Mouse (Mus musculus) midbrain, embryonic 14.5 days (tissue): ENCODE measurements at regions not wholly inside any gene's neighbourhood (a gene's known extent, or its start where the extent isn't known, plus 50 kb on each side); places are given as distances from the start of the nearest gene placed in this dataset.
A peak's percentile ranks its signal among the peaks of the same experiment; 100 is the strongest.

Experiments
- ATAC-seq: fragments of 200-750 bp; cut with Nextera tagmentation; 2 replicates; pipeline ENCODE4 v1.8.0; 2017; ENCODE audit warnings: moderate number of reproducible peaks, moderate library complexity; ENCODE audit not compliant: low FRiP score, low TSS enrichment
- DNase-seq: peaks from one replicate; pipeline ENCODE4 v3.0.0-alpha.2; 2015
- H3K27ac ChIP-seq: fragments of 300-500 bp; sonication (generic); replicated peaks from 2 replicates; pipeline ENCODE4 v1.5.1; 2014; ENCODE audit warnings: mild to moderate bottlenecking, low read depth, low read length, moderate library complexity
- H3K27me3 ChIP-seq: fragments of 300-500 bp; sonication (generic); 2 replicates; pipeline ENCODE4 v1.6.1; 2014; ENCODE audit warnings: low read length, control low read depth, mixed read lengths; ENCODE audit not compliant: control insufficient read depth, insufficient read depth
- H3K36me3 ChIP-seq: fragments of 300-500 bp; sonication (generic); 2 replicates; pipeline ENCODE4 v1.6.1; 2014; ENCODE audit warnings: low read length, control low read depth; ENCODE audit not compliant: control insufficient read depth, insufficient read depth
- H3K4me1 ChIP-seq: fragments of 300-500 bp; sonication (generic); 2 replicates; pipeline ENCODE4 v1.6.1; 2014; ENCODE audit warnings: mild to moderate bottlenecking, antibody characterized with exemption, low read length, control low read depth; ENCODE audit not compliant: control insufficient read depth, insufficient read depth
- H3K4me2 ChIP-seq: fragments of 300-500 bp; sonication (generic); 2 replicates; pipeline ENCODE4 v1.6.1; 2014; ENCODE audit warnings: mild to moderate bottlenecking, low read length, moderate library complexity
- H3K4me3 ChIP-seq: fragments of 300-500 bp; sonication (generic); replicated peaks from 2 replicates; pipeline ENCODE4 v1.5.1; 2014; ENCODE audit warnings: low read depth, low read length
- H3K9ac ChIP-seq: fragments of 300-500 bp; sonication (generic); replicated peaks from 2 replicates; pipeline ENCODE4 v1.6.1; 2014; ENCODE audit warnings: mild to moderate bottlenecking, low read length, moderate library complexity
- H3K9me3 ChIP-seq: fragments of 300-500 bp; sonication (generic); 2 replicates; pipeline ENCODE4 v1.6.1; 2016; ENCODE audit warnings: low read length, control low read depth, mixed read lengths; ENCODE audit not compliant: control insufficient read depth
- WGBS: fragments of 180-500 bp; shearing (Covaris S2); extraction: QIAGEN DNeasy Blood & Tissue Kit; methylation state at CpG from one replicate; pipeline ENCODE4 v1.1.7; 2014; 5-methylcytosine and 5-hydroxymethylcytosine counted together

DNA sequence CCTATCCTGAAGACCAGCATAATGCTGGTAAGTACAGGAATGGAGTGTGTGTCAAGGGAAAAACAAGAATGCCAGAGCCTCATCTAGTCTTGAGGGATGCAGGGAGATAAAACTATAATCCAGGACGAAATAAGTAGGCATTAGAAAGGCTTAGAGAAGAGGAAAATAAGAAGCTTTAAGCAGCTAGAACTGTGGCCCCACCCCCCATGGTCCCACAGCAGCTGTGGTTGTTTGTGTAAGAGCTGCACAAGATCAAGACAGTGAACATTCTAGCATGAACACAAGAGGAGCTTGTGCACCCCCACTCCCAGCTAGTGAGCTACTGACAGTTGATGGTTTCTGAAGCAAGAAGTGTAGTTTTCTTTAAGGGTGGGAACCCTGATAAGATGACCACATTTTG, 315.9 kb downstream of the Tmem135 start:
- H3K9me3 ChIP-seq, result no peaks in the 10 kb centered on the region
- no peaks in the 10 kb centered on the region for H3K27me3 ChIP-seq
- DNase-seq, result no peak
- no peak overlapping the region for H3K4me2 ChIP-seq
- H3K4me1 ChIP-seq, result no peaks in the 10 kb centered on the region
- ATAC-seq, result no peak
- no peak overlapping the region for H3K4me3 ChIP-seq
- no peak overlapping the region for H3K9ac ChIP-seq
- no peaks in the 10 kb centered on the region for H3K36me3 ChIP-seq
- no peak overlapping the region for H3K27ac ChIP-seq
- WGBS, result 33% methylated on average over 1 of the region's 1 CpGs

DNA sequence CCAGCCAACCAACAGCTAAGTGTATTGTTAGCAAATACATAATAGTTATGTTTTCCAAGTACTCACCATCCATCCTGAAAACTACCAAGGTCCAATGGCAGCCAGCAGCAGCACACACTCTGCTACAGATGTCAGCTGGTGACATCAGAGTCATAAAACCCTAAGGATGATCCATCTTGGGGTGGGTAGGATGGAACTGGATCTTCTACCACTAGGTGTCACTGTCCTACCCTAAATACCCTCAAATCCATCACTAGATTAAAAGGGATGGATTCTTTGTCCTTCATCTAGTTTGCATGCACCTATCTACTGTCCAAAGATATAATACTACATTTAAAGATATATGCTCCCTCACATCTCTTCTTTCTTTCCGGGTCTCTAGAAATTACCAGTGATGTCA, 317.7 kb downstream of the Tmem135 start:
- no peaks in the 10 kb centered on the region for H3K27me3 ChIP-seq
- DNase-seq (peak; percentile 38), ATAC-seq (no peak; the same call in 1 of the 2 replicates)
- no peaks in the 10 kb centered on the region for H3K36me3 ChIP-seq
- H3K9ac ChIP-seq, result no peak overlapping the region
- no peak overlapping the region for H3K27ac ChIP-seq
- H3K9me3 ChIP-seq, result no peaks in the 10 kb centered on the region
- H3K4me1 ChIP-seq, result no peaks in the 10 kb centered on the region
- H3K4me2 ChIP-seq, result no peak overlapping the region
- H3K4me3 ChIP-seq, result no peak overlapping the region
- WGBS, result 86% methylated on average over 1 of the region's 1 CpGs

DNA sequence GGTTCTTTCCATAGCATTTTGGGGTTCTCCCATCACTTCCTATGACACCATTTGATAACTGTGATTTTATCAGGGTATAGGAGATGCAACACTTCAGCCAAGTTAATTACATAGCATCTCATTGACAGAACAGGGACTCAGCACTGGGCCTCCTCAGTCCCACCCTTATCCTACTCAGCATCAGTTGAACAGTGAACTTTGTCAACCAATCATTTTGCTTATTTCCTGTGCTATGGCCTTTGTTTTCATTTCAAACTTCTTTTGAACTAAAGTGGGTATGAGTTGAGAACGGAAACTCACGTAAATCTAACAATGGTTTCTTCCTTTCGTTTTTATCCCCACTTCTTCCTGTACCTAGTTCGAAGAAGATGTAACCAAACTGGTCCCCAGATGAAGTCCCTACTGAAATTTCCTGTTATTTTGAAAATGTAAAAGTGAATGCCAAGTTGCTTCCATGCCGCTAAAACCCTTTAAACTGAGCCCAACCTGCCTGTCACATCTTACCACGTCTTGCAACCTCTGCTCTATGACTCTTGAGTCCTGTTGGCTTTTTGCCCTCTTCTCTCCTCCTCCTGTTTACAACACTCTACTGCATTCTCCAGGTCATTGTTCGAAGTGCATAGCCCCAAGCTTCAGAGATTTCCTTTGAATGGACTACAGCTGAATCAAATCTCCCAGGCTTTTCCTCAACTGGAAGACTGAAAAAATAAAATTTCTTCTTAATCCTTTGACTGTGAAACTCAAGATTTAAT, 329.9 kb downstream of the Tmem135 start:
- ATAC-seq (no peak), DNase-seq (no peak)
- Histone ChIP-seq H3K27ac (no peak overlapping the region), H3K9ac (no peak overlapping the region), H3K9me3 (no peaks in the 10 kb centered on the region), H3K27me3 (no peaks in the 10 kb centered on the region), H3K36me3 (no peaks in the 10 kb centered on the region), H3K4me1 (no peaks in the 10 kb centered on the region), H3K4me2 (no peak overlapping the region), H3K4me3 (no peak overlapping the region)
- WGBS, result 79% methylated on average over 7 of the region's 7 CpGs

DNA sequence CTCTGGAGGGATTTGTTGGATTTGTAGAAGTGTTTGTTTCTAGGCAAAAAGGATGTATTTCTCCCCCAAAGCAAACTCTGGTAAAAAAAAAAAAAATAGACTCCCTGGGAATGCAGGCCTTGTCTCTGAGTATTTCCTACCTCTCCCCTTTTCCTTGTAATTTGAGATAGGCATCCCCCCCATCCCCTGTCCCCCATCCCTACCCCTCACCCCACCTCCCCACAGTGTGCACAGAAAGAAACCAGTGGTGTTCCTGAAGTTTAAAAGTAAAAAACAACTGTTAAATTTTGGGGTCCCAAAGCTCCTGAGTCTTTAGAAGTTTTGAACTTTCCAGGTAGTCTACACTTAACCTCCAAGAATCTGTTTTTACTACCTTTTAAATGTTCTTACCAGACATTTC, 334.0 kb downstream of the Tmem135 start:
- Histone ChIP-seq H3K4me2 (no peak overlapping the region), H3K9ac (no peak overlapping the region), H3K4me1 (no peaks in the 10 kb centered on the region), H3K36me3 (no peaks in the 10 kb centered on the region), H3K27me3 (no peaks in the 10 kb centered on the region), H3K27ac (no peak overlapping the region), H3K4me3 (no peak overlapping the region), H3K9me3 (no peaks in the 10 kb centered on the region)
- ATAC-seq, result no peak
- DNase-seq, result no peak

DNA sequence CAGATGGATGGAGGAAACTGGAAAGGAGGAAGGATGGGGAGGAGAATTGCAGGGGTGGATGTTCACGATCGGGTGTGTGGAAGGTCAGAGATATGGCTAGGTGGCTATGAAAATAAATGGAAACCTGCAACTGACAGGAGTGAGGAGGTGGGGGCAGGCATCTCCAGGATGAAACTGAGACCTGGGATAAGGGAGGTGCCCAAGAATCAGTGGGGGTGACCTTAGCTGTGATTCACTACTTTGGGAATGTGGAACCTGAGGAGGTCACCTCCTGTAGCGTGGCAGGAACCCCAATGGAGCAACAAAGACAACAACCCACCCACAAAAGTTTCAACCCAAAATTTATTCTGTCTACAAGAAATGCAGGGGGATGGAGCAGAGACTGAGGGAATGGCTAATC, 339.6 kb downstream of the Tmem135 start:
- H3K4me1 ChIP-seq, result no peaks in the 10 kb centered on the region
- DNase-seq, result no peak
- no peak overlapping the region for H3K4me3 ChIP-seq
- H3K36me3 ChIP-seq, result no peaks in the 10 kb centered on the region
- no peak overlapping the region for H3K9ac ChIP-seq
- no peak overlapping the region for H3K27ac ChIP-seq
- no peak for ATAC-seq
- no peak overlapping the region for H3K4me2 ChIP-seq
- no peaks in the 10 kb centered on the region for H3K9me3 ChIP-seq
- WGBS, result 92% methylated on average over 3 of the region's 3 CpGs
- H3K27me3 ChIP-seq, result no peaks in the 10 kb centered on the region

DNA sequence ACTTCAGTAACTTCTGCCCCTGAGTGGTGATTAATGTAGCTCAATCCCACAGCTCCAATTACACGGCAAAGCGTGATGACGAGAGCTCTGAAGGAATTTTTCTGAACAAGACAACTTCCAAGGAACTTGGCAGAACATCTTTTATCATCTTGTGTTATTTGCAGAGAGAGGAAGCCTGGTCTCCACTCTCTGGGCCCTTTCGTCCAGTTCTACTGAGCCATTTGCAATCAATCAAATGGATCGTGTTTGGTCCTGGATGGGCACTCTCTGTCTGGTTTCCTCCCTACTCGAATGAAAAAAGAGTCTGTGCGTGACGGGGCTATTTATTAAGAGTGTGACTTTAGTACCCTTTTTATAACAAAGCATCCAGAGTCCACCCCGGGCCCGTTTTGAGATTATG, 340.4 kb downstream of the Tmem135 start:
- Histone ChIP-seq H3K9me3 (no peaks in the 10 kb centered on the region), H3K27me3 (no peaks in the 10 kb centered on the region), H3K36me3 (no peaks in the 10 kb centered on the region), H3K4me3 (no peak overlapping the region), H3K27ac (no peak overlapping the region), H3K9ac (no peak overlapping the region), H3K4me1 (no peaks in the 10 kb centered on the region), H3K4me2 (no peak overlapping the region)
- ATAC-seq, result no peak
- no peak for DNase-seq
- 90% methylated on average over 10 of the region's 10 CpGs for WGBS

DNA sequence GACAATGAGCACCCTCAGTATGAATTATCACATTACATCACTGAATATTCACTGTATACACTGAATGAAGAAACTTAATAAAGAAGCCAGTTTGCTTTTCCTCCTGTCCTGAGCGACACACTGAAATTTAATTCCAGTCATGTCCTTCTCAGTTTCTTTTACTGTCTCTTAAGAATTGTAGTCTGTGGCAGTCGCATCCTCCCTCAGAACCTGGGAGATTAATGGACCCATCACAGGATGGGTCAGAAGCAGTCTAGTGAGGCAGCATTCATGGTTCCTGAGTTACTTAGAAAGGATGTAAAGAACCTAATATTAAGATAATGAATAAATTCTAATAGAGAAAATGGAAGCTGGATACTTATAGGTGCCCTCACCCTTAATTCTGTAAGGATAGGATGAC, 349.5 kb downstream of the Tmem135 start:
- H3K9me3 ChIP-seq, result no peaks in the 10 kb centered on the region
- no peak overlapping the region for H3K9ac ChIP-seq
- no peaks in the 10 kb centered on the region for H3K36me3 ChIP-seq
- no peaks in the 10 kb centered on the region for H3K4me1 ChIP-seq
- ATAC-seq (no peak), DNase-seq (no peak)
- no peak overlapping the region for H3K4me3 ChIP-seq
- no peaks in the 10 kb centered on the region for H3K27me3 ChIP-seq
- H3K4me2 ChIP-seq, result no peak overlapping the region
- no peak overlapping the region for H3K27ac ChIP-seq
- WGBS, result 88% methylated on average over 2 of the region's 2 CpGs

DNA sequence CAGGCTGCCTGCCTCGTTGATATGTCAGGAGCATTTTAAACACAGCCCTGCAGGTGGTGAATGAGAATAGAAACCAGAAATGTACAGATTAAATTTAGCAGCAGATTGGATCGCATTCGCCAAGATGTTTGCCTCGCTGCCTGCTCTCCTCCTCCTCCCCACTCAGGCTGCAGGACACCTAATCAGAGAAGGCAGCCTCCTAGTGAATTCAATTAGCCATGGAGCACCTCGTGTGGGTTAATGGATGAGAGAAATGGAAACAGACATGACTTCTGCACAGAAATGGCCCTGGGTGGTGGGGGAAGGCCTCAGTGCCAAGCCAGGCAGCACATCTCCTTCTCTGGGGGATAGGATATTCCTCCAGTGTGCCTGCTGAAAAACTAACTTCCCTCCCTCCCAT, 352.8 kb downstream of the Tmem135 start:
- Histone ChIP-seq H3K36me3 (no peaks in the 10 kb centered on the region), H3K4me2 (no peak overlapping the region), H3K27ac (no peak overlapping the region), H3K9me3 (no peaks in the 10 kb centered on the region), H3K27me3 (no peaks in the 10 kb centered on the region), H3K4me1 (no peaks in the 10 kb centered on the region), H3K4me3 (no peak overlapping the region), H3K9ac (no peak overlapping the region)
- 57% methylated on average over 5 of the region's 5 CpGs for WGBS
- no peak for DNase-seq
- no peak for ATAC-seq

DNA sequence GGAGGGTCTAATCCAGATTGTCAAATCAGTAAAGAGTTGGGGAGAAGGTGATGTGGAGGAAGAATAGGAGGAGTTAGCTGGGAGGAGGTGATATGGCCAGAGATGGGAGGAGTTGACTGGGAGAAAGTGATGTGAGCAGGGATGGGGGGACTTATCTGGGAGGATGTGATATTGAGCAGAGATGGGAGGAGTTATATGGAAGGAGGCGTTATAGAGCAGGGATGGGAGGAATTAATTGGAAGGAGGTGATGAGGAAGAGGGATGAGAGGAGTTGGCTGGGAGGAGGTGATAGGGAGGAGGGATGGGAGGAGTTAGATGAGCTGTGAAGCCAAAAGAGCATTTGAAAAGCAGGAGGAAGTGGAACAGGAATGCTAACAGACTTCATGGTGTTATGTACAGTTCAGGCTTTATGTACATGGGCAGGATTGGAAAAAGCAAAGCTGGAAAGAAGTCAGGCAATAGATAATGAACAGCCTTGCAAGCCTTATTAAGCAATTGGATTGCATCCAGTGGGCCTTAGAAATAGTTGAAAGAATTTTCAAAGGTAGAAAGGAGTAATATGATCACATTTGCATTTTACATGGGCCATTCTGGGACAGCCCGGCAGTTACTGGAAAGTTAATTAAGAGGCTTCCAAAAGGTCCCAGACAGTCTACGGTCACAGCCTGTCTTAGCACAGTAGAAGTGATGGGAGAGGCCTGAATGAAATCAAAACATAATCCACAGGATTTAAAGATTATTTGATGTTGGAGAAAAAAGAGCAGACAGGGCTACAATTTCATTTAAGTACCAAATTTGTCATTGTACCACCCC, 357.4 kb downstream of the Tmem135 start:
- Histone ChIP-seq H3K9me3 (no peaks in the 10 kb centered on the region), H3K36me3 (no peaks in the 10 kb centered on the region), H3K27ac (no peak overlapping the region), H3K9ac (no peak overlapping the region), H3K27me3 (no peaks in the 10 kb centered on the region), H3K4me2 (no peak overlapping the region), H3K4me1 (no peaks in the 10 kb centered on the region), H3K4me3 (no peak overlapping the region)
- ATAC-seq, result no peak; the same call in 1 of the 2 replicates
- peak; percentile 14 for DNase-seq
- 65% methylated on average over 3 of the region's 3 CpGs for WGBS
